Mouse (Mus musculus) erythroblast, embryonic 14.5 days (primary cell): ENCODE results near the gene Ppil6.

Experiments
- GATA1 ChIP-seq: IDR thresholded peaks from 2 replicates; pipeline ENCODE4 v1.6.1; 2012; ENCODE audit warnings: low read length, inconsistent platforms, mixed read lengths
- TAL1 ChIP-seq: IDR thresholded peaks from 3 replicates; pipeline ENCODE4 v1.6.1; 2012; ENCODE audit warnings: low read length, inconsistent platforms, mixed read lengths

DNA sequence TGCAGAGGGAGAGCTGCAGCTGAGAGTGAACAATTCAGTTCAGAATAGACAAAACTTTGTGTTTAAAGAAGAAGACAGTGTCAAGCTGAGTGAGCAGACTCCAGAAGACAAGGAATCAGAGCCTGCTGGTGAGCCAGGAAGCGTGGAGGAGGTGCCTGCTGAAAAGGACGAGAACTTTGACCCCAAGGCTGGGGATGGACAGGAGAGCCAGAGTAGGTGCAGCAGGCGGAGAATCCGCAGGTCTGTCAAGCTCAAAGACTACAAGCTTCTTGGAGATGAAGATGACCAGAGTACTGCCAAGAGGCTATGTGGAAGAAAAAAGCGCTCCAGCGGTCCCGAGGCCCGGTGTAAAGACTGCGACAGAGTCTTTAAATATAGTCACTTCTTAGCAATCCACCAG, 38.6 kb upstream of the Ppil6 start:
- TF ChIP-seq GATA1 (no peak), TAL1 (no peak)
